Mouse (Mus musculus) erythroblast, adult 5-6 weeks (primary cell): ENCODE results near the gene Brms1l. TPM values are rescaled to one million over a fixed set of nuclear protein-coding genes. Genes with fewer than 3 reads are reported as not detected.
"Not testable (repeated sequence)": the region's sequence is repeated elsewhere in the genome, so short reads cannot be mapped to it uniquely, and the experiment has no call there.

ENCODE experiments used
- ATAC-seq: replicated peaks from 2 replicates; pipeline ENCODE4 v1.8.0; 2016; ENCODE audit warnings: moderate number of reproducible peaks, mild to moderate bottlenecking, moderate TSS enrichment, inconsistent platforms; ENCODE audit not compliant: poor library complexity, low FRiP score, severe bottlenecking
- total RNA-seq, 2 experiments: library from RNA; stranded (forward) in 1 of 2; stranded (reverse) in 1 of 2; fragments of 150-400 nt in 1 of 2; fragments of 200-764, 138-1000 nt in 1 of 2; gene quantifications; 2 replicates each; pipeline versions ENCODE4 v1.2.3 to v1.2.4; 2015 to 2017; ENCODE audit warnings: low replicate concordance in 2 of 2

The Brms1l gene
- total RNA-seq (2015; ENCODE audit: low replicate concordance) (7.7 and 11.0 TPM in 2 replicates), total RNA-seq (2017; ENCODE audit: low replicate concordance) (4.3 and 14.5 TPM in 2 replicates)

DNA sequence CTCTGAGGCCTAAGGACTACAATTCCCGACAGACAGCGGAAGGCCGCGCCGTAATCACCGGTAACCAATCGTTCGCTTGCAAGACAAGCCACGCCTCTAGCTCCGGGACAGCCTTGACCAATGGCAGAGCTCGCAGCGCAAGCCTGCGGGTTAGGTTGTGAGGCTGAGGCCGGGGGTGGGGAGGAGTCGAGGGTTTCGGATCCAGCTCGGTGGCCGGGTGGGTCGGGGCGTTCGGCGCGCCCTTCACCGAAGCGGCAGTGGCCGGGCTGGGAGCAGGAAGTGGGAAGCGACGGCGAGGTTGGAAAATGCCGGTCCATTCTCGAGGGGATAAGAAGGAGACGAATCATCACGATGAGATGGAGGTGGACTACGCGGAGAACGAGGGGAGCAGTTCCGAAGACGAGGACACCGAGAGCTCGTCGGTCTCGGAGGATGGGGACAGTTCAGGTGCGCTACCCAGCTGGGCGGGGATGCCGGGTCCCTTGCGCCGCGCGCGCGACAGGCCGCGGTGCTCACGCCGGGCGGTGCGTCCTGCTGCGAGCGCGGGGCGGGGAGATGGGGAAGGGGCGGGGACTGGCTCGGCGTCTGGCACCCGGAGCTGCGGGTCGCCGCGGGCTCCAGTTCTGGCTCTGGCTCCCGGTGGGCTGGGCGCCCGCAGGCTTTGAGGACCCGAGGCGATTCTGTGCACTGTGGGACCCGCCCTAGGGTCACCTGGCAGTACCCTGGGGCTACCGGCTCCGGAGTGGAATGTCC, at the start of gene Brms1l:
TSS of gene Brms1l (plus strand) at position 126 of the 753 bp plus-strand sequence.
- ATAC-seq, result peak; percentile 99

DNA sequence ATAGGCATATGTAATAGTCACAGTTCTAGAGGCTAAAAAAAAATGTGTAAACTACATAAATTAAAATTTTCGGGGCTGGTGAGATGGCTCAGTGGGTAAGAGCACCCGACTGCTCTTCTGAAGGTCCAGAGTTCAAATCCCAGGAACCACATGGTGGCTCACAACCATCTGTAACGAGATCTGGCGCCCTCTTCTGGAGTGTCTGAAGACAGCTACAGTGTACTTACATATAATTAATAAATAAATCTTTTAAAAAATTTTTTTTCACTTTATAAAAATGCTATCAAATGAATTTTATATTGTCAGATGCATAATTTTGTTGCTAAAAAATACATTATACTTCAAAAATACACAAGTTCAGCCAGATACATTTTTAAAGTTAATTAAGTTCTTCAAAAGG, 41.6 kb upstream of the Brms1l start:
- not testable (repeated sequence) for ATAC-seq

GRCm38 (mm10) chr12:55797103-55797502, 39.0 kb upstream of the Brms1l start:
- no peak for ATAC-seq

DNA sequence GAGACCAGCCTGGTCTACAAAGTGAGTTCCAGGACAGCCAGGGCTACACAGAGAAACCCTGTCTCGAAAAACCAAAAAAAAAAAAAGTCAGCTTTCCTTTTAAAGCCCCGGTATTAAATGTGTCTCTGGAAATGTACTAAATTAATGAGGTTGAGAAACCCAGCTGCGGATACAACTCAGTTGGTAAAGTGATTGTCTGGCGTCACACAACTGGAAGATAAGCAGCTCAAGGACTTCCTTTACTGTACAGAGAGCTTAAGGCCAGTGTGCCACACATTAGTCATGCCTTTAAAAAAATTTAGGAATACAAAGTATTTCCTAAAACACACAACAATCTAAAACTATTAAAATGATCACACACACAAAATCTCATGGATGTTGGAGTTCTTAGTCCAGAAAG, 37.4 kb upstream of the Brms1l start:
- no peak for ATAC-seq

- ATAC-seq, result no peak
These were observed 36.0 kb upstream of the Brms1l start for GRCm38 (mm10) chr12:55800144-55800543.

- no peak for ATAC-seq
These were observed 35.0 kb upstream of the Brms1l start for GRCm38 (mm10) chr12:55801131-55801530.

- ATAC-seq, result no peak
These were observed 31.1 kb upstream of the Brms1l start for GRCm38 (mm10) chr12:55805035-55805434.

DNA sequence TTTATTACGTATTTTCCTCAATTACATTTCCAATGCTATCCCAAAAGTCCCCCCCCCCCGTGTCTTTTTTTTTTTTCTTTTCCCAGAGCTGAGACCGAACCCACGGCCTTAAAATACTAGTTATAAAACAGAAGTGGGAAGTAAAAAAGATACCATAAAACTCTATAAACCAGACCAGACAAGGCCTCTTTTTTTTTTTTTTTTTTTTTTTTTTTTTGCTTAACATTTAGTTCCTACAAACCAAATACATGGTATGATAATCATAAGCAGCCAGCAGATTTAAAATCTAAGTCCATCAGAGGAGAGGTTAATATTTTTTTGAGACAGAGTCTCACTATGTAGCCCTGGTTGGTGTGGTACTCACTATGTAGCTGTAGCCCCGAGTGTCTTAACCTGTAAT, 19.6 kb upstream of the Brms1l start:
- no peak for ATAC-seq

DNA sequence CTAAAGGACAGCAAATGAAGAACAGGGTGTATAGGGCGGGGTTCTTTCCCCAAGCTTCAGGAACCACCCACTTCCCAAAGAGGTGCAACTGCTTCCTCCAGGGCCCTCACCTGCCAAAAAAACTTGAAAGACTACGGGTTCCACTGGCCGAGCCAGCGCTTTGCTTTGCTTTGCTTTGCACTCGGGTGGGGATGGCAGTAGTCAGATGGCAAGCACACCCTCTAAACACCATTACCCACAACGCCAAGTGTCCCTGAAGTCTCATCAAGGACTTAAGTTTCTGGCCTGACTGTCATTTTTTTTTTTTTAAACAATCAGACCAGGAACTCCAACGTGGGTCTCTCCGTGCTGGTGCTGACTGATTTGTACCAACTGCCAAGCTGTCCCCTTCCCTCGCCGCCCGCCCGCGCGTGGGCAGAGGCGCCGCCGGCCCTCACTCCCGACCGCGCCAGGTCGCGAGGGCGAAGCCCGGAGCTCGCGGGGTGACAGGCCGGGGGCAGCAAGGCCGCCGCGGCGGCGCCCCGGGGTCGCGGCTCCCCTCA, 15.9 kb upstream of the Brms1l start:
- peak; percentile 41 for ATAC-seq

DNA sequence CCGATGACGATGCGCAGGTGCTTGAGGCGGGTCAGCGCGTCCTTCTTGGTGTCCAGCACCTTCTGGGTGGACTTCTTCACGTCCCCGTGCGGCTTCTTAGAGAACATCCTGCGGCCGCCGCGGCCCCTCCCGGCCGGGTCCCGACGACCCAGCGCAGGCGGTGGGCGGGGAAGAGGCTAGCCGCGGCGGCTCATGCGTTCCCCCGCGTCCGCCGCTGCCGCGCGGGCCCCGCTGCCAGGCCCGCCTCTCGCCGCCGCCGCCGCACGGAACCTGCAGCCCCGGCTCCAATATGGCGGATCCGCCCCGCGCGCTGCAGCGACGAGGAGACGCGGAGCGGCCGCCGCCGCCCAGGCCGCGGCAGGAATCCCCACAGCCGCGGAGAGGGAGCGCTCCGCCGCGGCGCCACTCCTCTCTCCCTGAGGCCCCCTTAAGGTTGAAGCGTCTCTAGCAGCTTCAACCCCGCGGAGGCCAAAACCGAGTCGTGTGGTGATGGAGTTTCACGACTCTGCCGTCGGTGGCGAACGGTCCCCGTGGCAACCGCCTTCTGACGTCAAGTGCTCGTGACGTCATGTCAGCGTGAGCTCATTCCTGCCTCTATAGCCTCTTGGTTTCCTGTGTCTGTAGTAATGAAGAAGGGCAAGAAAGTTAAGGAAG, 15.3 kb upstream of the Brms1l start, which contains the start of gene Ralgapa1:
TSS of gene Ralgapa1 (minus strand) at position 507 of the 654 bp plus-strand sequence.
- ATAC-seq, result peak; percentile 89

DNA sequence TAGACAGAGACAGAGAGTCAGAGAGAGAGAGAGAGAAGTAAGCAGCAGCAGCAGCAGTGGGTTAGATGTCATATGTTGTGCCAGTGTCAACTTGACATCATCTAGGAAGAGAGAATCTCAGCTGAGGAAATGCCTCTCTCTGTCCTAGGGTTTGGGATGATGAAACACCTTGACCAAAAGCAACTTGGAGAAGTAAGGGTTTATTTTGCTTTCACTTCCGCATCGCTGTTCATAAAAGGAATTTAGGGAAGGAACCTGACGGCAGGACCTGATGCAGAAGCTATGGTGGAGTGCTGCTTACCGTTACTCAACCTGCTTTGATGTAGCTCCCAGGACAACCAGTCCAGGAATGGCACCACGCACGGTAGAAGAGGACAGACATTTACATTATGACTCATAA, 12.1 kb upstream of the Brms1l start:
- no peak for ATAC-seq

DNA sequence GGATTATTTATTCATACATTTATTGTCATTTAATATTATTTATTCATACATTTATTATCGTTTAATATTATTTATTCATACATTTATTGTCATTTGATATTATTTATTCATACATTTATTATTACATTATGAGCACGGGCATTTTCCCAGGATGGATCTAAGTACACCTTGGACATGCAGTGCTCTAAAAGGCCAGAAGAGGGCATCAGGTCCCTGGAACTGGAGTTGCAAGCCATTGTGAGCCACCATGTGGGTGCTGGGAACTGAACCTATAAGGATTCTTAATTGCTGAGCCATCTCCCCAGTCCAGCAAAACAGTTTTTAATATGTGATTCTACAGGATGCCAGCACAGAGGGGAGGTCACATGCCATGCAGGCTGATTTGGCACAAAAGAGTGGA, 10.6 kb upstream of the Brms1l start:
- ATAC-seq, result no peak

GRCm38 (mm10) chr12:55831101-55831500, 5.0 kb upstream of the Brms1l start:
- no peak for ATAC-seq

DNA sequence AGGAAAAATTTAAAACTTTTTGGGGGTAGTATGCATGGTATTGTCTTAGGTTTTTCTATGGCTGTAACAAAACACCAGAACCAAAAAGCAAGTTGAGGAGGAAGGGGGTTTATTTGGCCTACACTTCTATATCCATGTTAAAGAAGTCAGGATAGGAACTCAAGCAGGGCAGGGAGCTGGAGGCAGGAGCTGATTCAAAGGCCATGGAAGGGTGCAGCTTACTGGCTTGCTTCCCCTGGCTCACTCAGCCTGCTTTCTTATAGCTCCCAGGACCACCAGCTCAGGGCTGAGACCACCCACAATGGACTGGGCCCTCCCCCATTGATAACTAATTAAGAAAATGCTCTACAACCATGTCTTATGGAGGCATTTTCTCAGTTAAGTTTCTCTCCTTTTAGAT, 3.2 kb upstream of the Brms1l start:
- ATAC-seq, result no peak

DNA sequence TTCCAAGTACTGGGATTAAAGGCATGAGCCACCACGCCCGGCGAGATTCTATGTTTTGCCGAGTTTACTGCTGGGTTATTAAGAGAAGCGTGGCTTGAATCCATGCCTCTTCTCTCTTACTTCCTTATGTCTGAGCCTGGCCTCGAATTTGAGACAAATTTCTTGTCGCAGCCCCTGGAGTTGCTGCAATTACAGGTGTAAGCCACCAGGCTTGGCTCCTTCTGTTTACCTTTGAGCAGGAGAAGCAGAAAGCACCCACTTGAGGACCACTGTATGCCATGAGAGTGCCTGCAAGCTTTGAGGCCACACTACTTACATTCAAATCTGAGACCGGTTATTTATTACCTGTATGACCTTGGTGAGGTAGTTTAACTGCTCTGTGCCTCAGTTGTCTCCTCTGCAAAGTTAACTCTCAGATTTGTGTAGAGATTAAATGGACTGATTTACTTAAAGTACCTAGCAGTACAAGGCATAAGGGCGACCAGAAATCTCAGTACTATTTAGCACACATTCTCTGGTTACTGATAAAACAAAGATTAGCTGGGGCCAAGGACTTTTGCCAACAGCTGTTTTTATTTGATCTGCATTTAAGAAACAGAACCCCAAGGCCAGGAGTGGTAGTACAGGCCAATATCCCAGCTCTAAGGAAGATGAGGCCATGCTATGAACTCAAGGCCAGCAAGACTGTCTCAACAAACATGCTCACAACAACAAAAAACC, 2.1 kb upstream of the Brms1l start:
- ATAC-seq, result no peak

GRCm38 (mm10) chr12:55834891-55835290, 1.2 kb upstream of the Brms1l start:
- no peak for ATAC-seq

DNA sequence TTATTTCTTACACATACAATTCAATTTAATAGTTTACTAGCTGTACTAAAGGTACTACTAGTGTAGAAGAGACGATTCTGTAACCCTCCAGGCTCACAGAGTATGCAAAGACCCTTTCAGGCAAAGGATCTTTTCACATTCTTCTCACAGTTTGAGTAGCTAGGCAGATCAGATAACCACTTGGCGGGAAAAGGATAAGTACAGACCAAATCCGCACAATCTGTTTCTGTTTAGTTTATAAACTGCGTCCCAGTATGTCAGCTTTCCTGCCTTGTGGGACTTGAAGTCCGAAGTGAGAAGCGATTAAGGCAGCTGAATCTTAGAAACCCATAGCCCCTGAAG, 296 bp upstream of the Brms1l start:
- ATAC-seq, result no peak

- no peak for ATAC-seq
These were observed 1.4 kb downstream of the Brms1l start for GRCm38 (mm10) chr12:55837495-55837894.

DNA sequence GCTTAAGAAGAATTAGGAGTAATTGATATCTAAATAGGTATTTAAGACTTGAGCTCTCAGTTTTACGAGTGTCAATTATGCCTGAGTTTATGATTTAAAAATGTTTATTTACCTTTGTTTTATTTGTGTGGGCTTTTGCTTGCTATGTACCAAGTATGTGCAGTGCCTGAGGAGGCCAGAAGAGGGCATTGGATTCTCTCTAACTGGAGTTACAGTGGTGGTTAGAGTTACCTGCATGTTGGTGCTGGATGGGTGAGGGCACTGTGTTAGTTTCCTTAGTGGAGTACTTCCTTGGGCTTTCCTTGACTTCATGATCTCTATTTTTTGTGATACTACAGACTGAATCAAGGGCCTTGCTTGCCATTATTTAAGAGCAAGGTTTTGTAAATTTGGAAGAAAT, 10.6 kb downstream of the Brms1l start:
- no peak; the same call in 1 of the 2 replicates for ATAC-seq

- no peak for ATAC-seq
These were observed 11.7 kb downstream of the Brms1l start for GRCm38 (mm10) chr12:55847851-55848250.
